Mouse (Mus musculus) MEL (cell line): ENCODE results near the gene Ppa1. TPM values are rescaled to one million over a fixed set of nuclear protein-coding genes. Genes with fewer than 3 reads are reported as not detected.

Source experiments
- DNase-seq: peaks from one replicate; pipeline ENCODE4 v3.0.0; 2011; ENCODE audit warnings: low read depth, low spot score
- H3K27ac ChIP-seq: 2 replicates; pipeline ENCODE4 v1.5.1; 2012; ENCODE audit warnings: low read depth, mild to moderate bottlenecking, control low read depth, low read length, moderate library complexity; ENCODE audit not compliant: control insufficient read depth
- H3K27me3 ChIP-seq, 2 experiments: fragments of 150-350 bp in 1 of 2; sonication (generic) in 1 of 2; 2 replicates each; pipeline ENCODE4 v1.6.1; 2012; ENCODE audit warnings: low read length in 2 of 2, mild to moderate bottlenecking in 2 of 2, improper control_type of control experiment in 1 of 2, moderate library complexity in 1 of 2; ENCODE audit not compliant: insufficient read depth in 2 of 2, control insufficient read depth in 1 of 2
- H3K36me3 ChIP-seq, 2 experiments: 2 replicates each; pipeline ENCODE4 v1.6.1; 2012 to 2014; ENCODE audit warnings: low read length in 2 of 2, improper control_type of control experiment in 1 of 2, inconsistent platforms in 1 of 2, mild to moderate bottlenecking in 1 of 2; ENCODE audit not compliant: insufficient read depth in 2 of 2, control insufficient read depth in 1 of 2
- H3K4me1 ChIP-seq, 2 experiments: fragments of 150-350 bp in 1 of 2; sonication (generic) in 1 of 2; 2 replicates each; pipeline ENCODE4 v1.6.1; 2012; ENCODE audit warnings: low read length in 2 of 2, improper control_type of control experiment in 1 of 2, mild to moderate bottlenecking in 1 of 2; ENCODE audit not compliant: insufficient read depth in 2 of 2, control insufficient read depth in 1 of 2
- H3K4me3 ChIP-seq, 2 experiments: fragments of 150-350 bp in 1 of 2; sonication (generic) in 1 of 2; 2 replicates each; pipeline ENCODE4 v1.5.1; 2012; ENCODE audit warnings: low read depth in 2 of 2, low read length in 2 of 2, mild to moderate bottlenecking in 2 of 2, moderate library complexity in 2 of 2, control low read depth in 1 of 2, improper control_type of control experiment in 1 of 2; ENCODE audit not compliant: control insufficient read depth in 1 of 2, insufficient read depth in 1 of 2
- H3K79me2 ChIP-seq: 2 replicates; pipeline ENCODE4 v1.6.1; 2012; ENCODE audit warnings: mild to moderate bottlenecking, low read length, moderate library complexity; ENCODE audit not compliant: control insufficient read depth, poor library complexity, insufficient read depth
- H3K9ac ChIP-seq: 2 replicates; pipeline ENCODE4 v1.6.1; 2012; ENCODE audit warnings: low read depth, mild to moderate bottlenecking, control low read depth, low read length, moderate library complexity; ENCODE audit not compliant: control insufficient read depth, poor library complexity, severe bottlenecking
- H3K9me3 ChIP-seq: fragments of 150-350 bp; sonication (generic); replicated peaks from 2 replicates; pipeline ENCODE4 v1.6.1; 2012; ENCODE audit warnings: mild to moderate bottlenecking, low read length, improper control_type of control experiment, moderate library complexity; ENCODE audit not compliant: insufficient read depth
- CHD1 ChIP-seq: IDR thresholded peaks from 2 replicates; pipeline ENCODE4 v1.6.1; 2012; ENCODE audit warnings: low read depth, mild to moderate bottlenecking, inconsistent platforms, low read length, improper control_type of control experiment
- CHD2 ChIP-seq: IDR thresholded peaks from 2 replicates; pipeline ENCODE4 v1.6.1; 2011; ENCODE audit warnings: low read length, improper control_type of control experiment
- CTCF ChIP-seq, 3 experiments: IDR thresholded peaks in 2 of 3; conservative IDR thresholded peaks in 1 of 3; 2 replicates each; pipeline ENCODE4 v1.5.1; 2011 to 2012; ENCODE audit warnings: low read length in 3 of 3, low read depth in 2 of 3, mild to moderate bottlenecking in 2 of 3, improper control_type of control experiment in 1 of 3, inconsistent platforms in 1 of 3, mixed read lengths in 1 of 3, moderate library complexity in 1 of 3; ENCODE audit not compliant: control insufficient read depth in 1 of 3, insufficient read depth in 1 of 3, poor library complexity in 1 of 3, severe bottlenecking in 1 of 3
- E2F4 ChIP-seq: IDR thresholded peaks from 2 replicates; pipeline ENCODE4 v1.6.1; 2011; ENCODE audit warnings: low read depth, low read length, improper control_type of control experiment, borderline replicate concordance
- EP300 ChIP-seq, 2 experiments: IDR thresholded peaks; 2 replicates each; pipeline ENCODE4 v1.6.1; 2011; ENCODE audit warnings: improper control_type of control experiment in 2 of 2, low read length in 2 of 2, low read depth in 1 of 2, mild to moderate bottlenecking in 1 of 2
- ETS1 ChIP-seq: IDR thresholded peaks from 2 replicates; pipeline ENCODE4 v1.6.1; 2012; ENCODE audit warnings: low read depth, mild to moderate bottlenecking, inconsistent platforms, low read length, improper control_type of control experiment, moderate library complexity
- GABPA ChIP-seq: IDR thresholded peaks from 2 replicates; pipeline ENCODE4 v1.6.1; 2012; ENCODE audit warnings: low read depth, mild to moderate bottlenecking, inconsistent platforms, low read length, improper control_type of control experiment, moderate library complexity
- HCFC1 ChIP-seq: IDR thresholded peaks from 2 replicates; pipeline ENCODE4 v1.6.1; 2012; ENCODE audit warnings: low read depth, mild to moderate bottlenecking, inconsistent platforms, low read length, improper control_type of control experiment, moderate library complexity
- JUND ChIP-seq: IDR thresholded peaks from 2 replicates; pipeline ENCODE4 v1.6.1; 2011; ENCODE audit warnings: low read depth, mild to moderate bottlenecking, improper control_type of control experiment, low read length
- KAT2A ChIP-seq: conservative IDR thresholded peaks from 2 replicates; pipeline ENCODE4 v1.6.1; 2012; ENCODE audit warnings: low read depth, low read length, improper control_type of control experiment, inconsistent platforms
- MAX ChIP-seq: IDR thresholded peaks from 2 replicates; pipeline ENCODE4 v1.6.1; 2011; ENCODE audit warnings: low read length, improper control_type of control experiment
- MAZ ChIP-seq: IDR thresholded peaks from 2 replicates; pipeline ENCODE4 v1.6.1; 2012; ENCODE audit warnings: low read depth, mild to moderate bottlenecking, inconsistent platforms, low read length, improper control_type of control experiment
- MXI1 ChIP-seq: IDR thresholded peaks from 2 replicates; pipeline ENCODE4 v1.6.1; 2011; ENCODE audit warnings: mild to moderate bottlenecking, low read depth, low read length, improper control_type of control experiment
- NRF1 ChIP-seq: IDR thresholded peaks from 2 replicates; pipeline ENCODE4 v1.6.1; 2014; ENCODE audit warnings: low read depth, mild to moderate bottlenecking, inconsistent platforms, low read length, improper control_type of control experiment, moderate library complexity; ENCODE audit not compliant: poor library complexity, insufficient read depth, severe bottlenecking
- POLR2A ChIP-seq, 2 experiments: IDR thresholded peaks; 2 replicates each; pipeline ENCODE4 v1.6.1; 2011 to 2012; ENCODE audit warnings: low read length in 2 of 2, mild to moderate bottlenecking in 2 of 2, control low read depth in 1 of 2, improper control_type of control experiment in 1 of 2, low read depth in 1 of 2, moderate library complexity in 1 of 2; ENCODE audit not compliant: control insufficient read depth in 1 of 2, insufficient read depth in 1 of 2, poor library complexity in 1 of 2
- POLR2AphosphoS2 ChIP-seq: IDR thresholded peaks from 2 replicates; pipeline ENCODE4 v1.6.1; 2011; ENCODE audit warnings: low read length, improper control_type of control experiment
- RAD21 ChIP-seq: IDR thresholded peaks from 2 replicates; pipeline ENCODE4 v1.6.1; 2011; ENCODE audit warnings: mild to moderate bottlenecking, low read depth, low read length, improper control_type of control experiment
- SIN3A ChIP-seq: IDR thresholded peaks from 2 replicates; pipeline ENCODE4 v1.6.1; 2012; ENCODE audit warnings: low read length, improper control_type of control experiment, inconsistent platforms
- TBP ChIP-seq: IDR thresholded peaks from 2 replicates; pipeline ENCODE4 v1.8.0; 2011; ENCODE audit warnings: low read depth, low read length, improper control_type of control experiment
- TCF12 ChIP-seq: IDR thresholded peaks from 2 replicates; pipeline ENCODE4 v1.6.1; 2014; ENCODE audit warnings: low read depth, mild to moderate bottlenecking, inconsistent platforms, low read length, improper control_type of control experiment, moderate library complexity
- UBTF ChIP-seq: IDR thresholded peaks from 2 replicates; pipeline ENCODE4 v1.6.1; 2012; ENCODE audit warnings: low read depth, mild to moderate bottlenecking, inconsistent platforms, low read length, improper control_type of control experiment, moderate library complexity, borderline replicate concordance; ENCODE audit not compliant: insufficient read depth
- USF1 ChIP-seq: IDR thresholded peaks from 2 replicates; pipeline ENCODE4 v1.6.1; 2014; ENCODE audit warnings: low read depth, mild to moderate bottlenecking, inconsistent platforms, low read length, improper control_type of control experiment, moderate library complexity
- USF2 ChIP-seq, 2 experiments: IDR thresholded peaks; 2 replicates each; pipeline ENCODE4 v1.6.1; 2011 to 2012; ENCODE audit warnings: improper control_type of control experiment in 2 of 2, low read length in 2 of 2, borderline replicate concordance in 1 of 2, inconsistent platforms in 1 of 2, low read depth in 1 of 2, mild to moderate bottlenecking in 1 of 2; ENCODE audit not compliant: insufficient read depth in 1 of 2
- ZC3H11A ChIP-seq: IDR thresholded peaks from 2 replicates; pipeline ENCODE4 v1.6.1; 2012; ENCODE audit warnings: low read depth, mild to moderate bottlenecking, inconsistent platforms, low read length, improper control_type of control experiment
- ZMIZ1 ChIP-seq: IDR thresholded peaks from 2 replicates; pipeline ENCODE4 v1.6.1; 2012; ENCODE audit warnings: low read depth, mild to moderate bottlenecking, inconsistent platforms, low read length, improper control_type of control experiment, moderate library complexity
- ZNF384 ChIP-seq: IDR thresholded peaks from 2 replicates; pipeline ENCODE4 v1.6.1; 2012; ENCODE audit warnings: low read depth, mild to moderate bottlenecking, inconsistent platforms, low read length, improper control_type of control experiment
- polyA plus RNA-seq, 2 experiments: library from polyadenylated mRNA; stranded (reverse) in 1 of 2; unstranded in 1 of 2; fragments of >175 nt in 1 of 2; fragments of >200 nt in 1 of 2; gene quantifications; 2 replicates each; pipeline versions ENCODE4 v1.2.1 to v1.2.4; 2012; ENCODE audit warnings: low replicate concordance in 2 of 2, low read depth in 1 of 2; ENCODE audit not compliant: insufficient read length in 2 of 2, insufficient read depth in 1 of 2, missing spikeins in 1 of 2
- total RNA-seq: library from RNA; depleted of rRNA; stranded (reverse); fragments of 300-350 nt; gene quantifications from 2 replicates; pipeline ENCODE4 v1.2.3, GENCODE M21; 2012

Gene Ppa1
- total and polyA plus RNA-seq, 3 experiments: 197 to 201 TPM; not detected in 1

- TF ChIP-seq MAZ: peak; percentile 43; the same call in 1 of the 2 replicates
Observed at GRCm38 (mm10) chr10:61675935-61676334, 27.6 kb downstream of the Ppa1 start (continued).

GRCm38 (mm10) chr10:61679545-61679944 is 31.2 kb downstream of the Ppa1 start:
- Histone ChIP-seq H3K79me2 (peaks cover 34% of the 10 kb centered on the region), H3K9me3 (no peaks in the 10 kb centered on the region), H3K27me3 (no peaks in the 10 kb centered on the region), H3K27ac (peak overlapping the region; percentile 72), H3K4me1 (peaks cover 6 to 11% of the 10 kb centered on the region in 2 experiments), H3K9ac (peak overlapping the region; percentile 84), H3K4me3 (peak overlapping the region; percentile 74 to 85), H3K36me3 (peaks cover 7 to 27% of the 10 kb centered on the region in 2 experiments)
- DNase-seq: no peak
- no peak for TF ChIP-seq TBP
- TF ChIP-seq ZC3H11A: no peak
- 0 out of 2 replicates have a peak, but pooled peaks have one; percentile 48 for TF ChIP-seq CHD1
- TF ChIP-seq NRF1: no peak
- no peak for TF ChIP-seq POLR2AphosphoS2
- TF ChIP-seq GABPA: no peak
- no peak for TF ChIP-seq MAX
- TF ChIP-seq TCF12: no peak
- no peak for TF ChIP-seq EP300 (IDR thresholded peaks at IDR 0.05; ENCODE audit: low read depth in 1 of 2, low read length in 2 of 2)

GRCm38 (mm10) chr10:61680015-61680913 is 31.9 kb downstream of the Ppa1 start, which contains the start of gene Sar1a:
Gene Sar1a, plus strand, starts transcription at chr10:61680299.
- peak; percentile 98 for DNase-seq
- H3K36me3 ChIP-seq: peaks cover 13 to 26% of the 10 kb centered on the region in 2 experiments
- H3K9ac ChIP-seq: peak within 1 kb of the TSS; percentile 84
- peaks cover 6 to 11% of the 10 kb centered on the region in 2 experiments for H3K4me1 ChIP-seq
- no peaks in the 10 kb centered on the region for H3K27me3 ChIP-seq
- H3K4me3 ChIP-seq: peak within 1 kb of the TSS; percentile 93 to 98
- H3K27ac ChIP-seq: peak within 1 kb of the TSS; percentile 72
- peaks cover 34% of the 10 kb centered on the region for H3K79me2 ChIP-seq
- H3K9me3 ChIP-seq: no peaks in the 10 kb centered on the region
- TF ChIP-seq ETS1: peak; percentile 43; the same call in 1 of the 2 replicates
- peak; percentile 60 for TF ChIP-seq TBP
- no peak for TF ChIP-seq GABPA
- no peak for TF ChIP-seq TCF12
- peak; percentile 69; the same call in 1 of the 2 replicates for TF ChIP-seq SIN3A
- no peak for TF ChIP-seq ZC3H11A
- no peak for TF ChIP-seq E2F4
- TF ChIP-seq CHD2: no peak
- TF ChIP-seq CTCF (IDR thresholded peaks at IDR 0.05 in 2 of 3, conservative IDR thresholded peaks at IDR 0.05 in 1 of 3; ENCODE audit: control insufficient read depth in 1 of 3, insufficient read depth in 1 of 3, low read depth in 2 of 3, low read length in 3 of 3, poor library complexity in 1 of 3, severe bottlenecking in 1 of 3): no peak
- peak; percentile 86 for TF ChIP-seq HCFC1
- no peak for TF ChIP-seq UBTF
- no peak for TF ChIP-seq ZNF384
- TF ChIP-seq MXI1: peak; percentile 61
- peak; percentile 87 for TF ChIP-seq POLR2AphosphoS2
- TF ChIP-seq JUND: no peak
- no peak for TF ChIP-seq CHD1
- TF ChIP-seq RAD21: no peak
- no peak; the same call in 1 of the 2 replicates for TF ChIP-seq KAT2A
- TF ChIP-seq USF2 (IDR thresholded peaks at IDR 0.05; ENCODE audit: borderline replicate concordance in 1 of 2, insufficient read depth in 1 of 2, low read depth in 1 of 2, low read length in 2 of 2): no peak
- TF ChIP-seq USF1: peak; percentile 87
- peak; percentile 49 for TF ChIP-seq ZMIZ1
- peak; percentile 69 to 88 for TF ChIP-seq POLR2A (IDR thresholded peaks at IDR 0.05; ENCODE audit: control insufficient read depth in 1 of 2, insufficient read depth in 1 of 2, low read depth in 1 of 2, low read length in 2 of 2, poor library complexity in 1 of 2)
- peak; percentile 71; the same call in 1 of the 2 replicates for TF ChIP-seq MAZ
- TF ChIP-seq EP300 (IDR thresholded peaks at IDR 0.05; ENCODE audit: low read depth in 1 of 2, low read length in 2 of 2): no peak
